Mouse (Mus musculus) ES-Bruce4 (cell line): ENCODE data around the gene Nfya.

Experiments
- CTCF ChIP-seq: IDR thresholded peaks from one replicate; pipeline ENCODE4 v1.8.1; 2011; ENCODE audit warnings: low read depth, low read length
- EP300 ChIP-seq: IDR thresholded peaks from 2 replicates; pipeline ENCODE4 v1.6.1; 2011; ENCODE audit warnings: low read depth, low read length; ENCODE audit not compliant: insufficient read depth
- POLR2A ChIP-seq: IDR thresholded peaks from one replicate; pipeline ENCODE4 v1.8.1; 2011; ENCODE audit warnings: low read length; ENCODE audit not compliant: insufficient read depth

DNA sequence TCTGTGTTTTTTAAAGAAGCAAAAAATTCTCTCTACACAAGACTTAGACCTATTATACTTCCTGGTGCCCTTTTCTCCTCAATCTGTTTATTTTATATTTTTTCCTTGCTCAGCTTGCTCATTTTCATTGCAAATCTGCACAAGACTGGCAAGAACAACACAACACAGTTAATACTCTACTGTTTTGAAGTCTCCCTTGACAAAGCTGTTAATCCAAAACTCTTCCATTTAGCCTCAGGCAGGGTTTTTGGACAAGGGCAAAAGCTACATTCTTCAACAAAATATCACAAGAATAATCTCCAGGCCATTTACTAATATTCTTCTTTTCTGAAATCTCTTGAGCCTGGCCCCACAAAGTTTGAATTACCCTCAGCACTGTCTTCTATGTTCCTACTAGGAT is 38.1 kb downstream of the Nfya start:
- TF ChIP-seq CTCF = no peak
- no peak for TF ChIP-seq POLR2A
- TF ChIP-seq EP300 = no peak
